Comparison of ENCODE assay signal across 24 mouse cellular contexts in the genomic region with DNA sequence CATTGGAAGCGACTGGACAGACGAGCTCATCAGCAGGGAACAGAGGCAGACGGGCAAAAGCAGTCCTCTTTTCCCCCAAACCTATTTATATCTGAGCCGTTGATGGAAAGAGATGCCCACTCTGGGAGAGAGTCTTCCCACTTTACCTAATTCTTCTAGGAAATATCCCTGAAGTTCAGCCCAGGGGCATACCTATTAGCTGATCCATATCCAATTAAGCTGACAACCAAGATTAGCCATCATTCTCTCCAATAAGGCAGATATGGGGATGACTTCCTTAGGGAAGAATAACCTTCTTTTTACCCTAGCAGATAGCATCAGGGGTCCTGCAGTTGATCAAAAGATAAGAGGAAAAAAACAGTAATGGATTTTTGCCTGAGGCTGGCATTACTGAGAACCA.
"Had no signal": no experiment of that assay in that cellular context is flagged by ENCODE, and none has a peak within 500 bp of the region (broad histone marks: within the 10 kb centered on the region; RNA-seq: fewer than 3 reads in every experiment).

No protein-coding gene starts in this region.

- ATAC-seq: hindbrain, embryonic 16.5 days; inflammation-experienced regulatory T-cells, adult 6 months; intestine, embryonic 15.5 days; intestine, postnatal 0 days had no signal

- H3K27me3 ChIP-seq: heart, embryonic 12.5 days; hindbrain, embryonic 12.5 days; intestine, embryonic 15.5 days; limb, embryonic 13.5 days; limb, embryonic 15.5 days had no signal

- H3K4me3 ChIP-seq: gastrocnemius, adult 2 months; heart, embryonic 10.5 days; heart, embryonic 12.5 days; hindbrain, embryonic 10.5 days; hindbrain, embryonic 12.5 days; intestine, embryonic 15.5 days; limb, embryonic 13.5 days; limb, embryonic 15.5 days had no signal

- H3K4me2 ChIP-seq: heart, embryonic 12.5 days; hindbrain, embryonic 12.5 days; hindbrain, embryonic 14.5 days; intestine, embryonic 15.5 days; limb, embryonic 13.5 days; limb, embryonic 15.5 days had no signal

- H3K4me1 ChIP-seq: hindbrain, embryonic 10.5 days; hindbrain, embryonic 12.5 days; intestine, embryonic 15.5 days; limb, embryonic 13.5 days; limb, embryonic 15.5 days had no signal

- DNase-seq: gastrocnemius, adult 2 months; gastrocnemius, postnatal 10 days; gastrocnemius, postnatal 25 days; heart, adult 18-20 months; heart, postnatal 10 days; heart, postnatal 4 days; kidney, adult 18-20 months; kidney, adult 8-10 months; kidney, postnatal 10 days; kidney, postnatal 25 days; layer of hippocampus, adult 9-11 months; layer of hippocampus, postnatal 36 days; left cerebral cortex, postnatal 4 days had no signal

- H3K27ac ChIP-seq: gastrocnemius, adult 2 months; heart, embryonic 10.5 days; hindbrain, embryonic 10.5 days; hindbrain, embryonic 12.5 days; hindbrain, embryonic 14.5 days; intestine, embryonic 15.5 days; limb, embryonic 13.5 days; limb, embryonic 15.5 days had no signal

- H3K36me3 ChIP-seq: heart, embryonic 10.5 days; heart, embryonic 12.5 days; hindbrain, embryonic 10.5 days; hindbrain, embryonic 12.5 days; intestine, embryonic 15.5 days; limb, embryonic 13.5 days; limb, embryonic 15.5 days had no signal

- H3K9ac ChIP-seq: heart, embryonic 12.5 days; hindbrain, embryonic 12.5 days; hindbrain, embryonic 14.5 days; intestine, embryonic 15.5 days; limb, embryonic 13.5 days; limb, embryonic 15.5 days had no signal

- H3K9me3 ChIP-seq: heart, embryonic 10.5 days; heart, embryonic 12.5 days; hindbrain, embryonic 10.5 days; hindbrain, embryonic 12.5 days; intestine, embryonic 15.5 days; limb, embryonic 13.5 days; limb, embryonic 15.5 days had no signal
